Comparison of ENCODE assay signal across 8 mouse cellular contexts in the genomic region with DNA sequence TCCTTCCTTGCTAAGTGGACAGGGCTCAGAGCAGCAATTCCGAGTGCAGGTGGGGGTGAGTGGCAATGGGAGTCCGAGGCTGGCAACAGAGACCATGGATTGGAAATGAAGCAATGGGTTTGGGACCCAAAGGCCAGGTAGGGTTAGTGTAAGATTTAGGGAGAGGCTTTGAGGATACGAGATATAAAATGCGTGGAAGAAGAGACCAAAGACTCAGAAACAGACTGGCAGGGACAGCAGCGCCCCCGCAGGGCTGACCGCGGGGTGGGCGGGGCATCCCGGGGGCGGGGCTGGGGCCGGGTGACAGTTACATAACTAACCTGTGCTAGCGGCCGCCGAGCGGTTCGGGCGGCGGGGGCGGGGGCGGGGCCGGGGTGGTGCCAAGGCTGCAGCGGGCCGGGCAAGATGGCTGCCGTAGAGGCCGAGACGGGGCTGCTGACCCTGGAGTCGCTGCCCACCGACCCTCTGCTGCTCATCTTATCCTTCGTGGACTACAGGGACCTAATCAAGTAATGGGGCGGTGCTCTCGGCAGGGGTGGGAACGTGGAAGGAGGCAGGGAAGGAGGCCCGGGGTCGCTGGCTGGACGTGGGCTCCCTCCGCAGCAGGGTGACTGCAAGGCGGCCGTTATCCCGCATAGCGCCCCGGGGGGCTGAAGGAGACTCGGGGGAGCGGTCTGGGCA. TPM values are rescaled to one million over a fixed set of nuclear protein-coding genes. Genes with fewer than 3 reads are reported as not detected.
A peak's percentile ranks its signal among the peaks of the same experiment; 100 is the strongest.
DNase-seq lines count a peak whose midpoint lies in the region; ATAC-seq and TF ChIP-seq lines count a peak whose summit lies in the region.

Fbxo3 (plus strand) TSS at position 264 of the 681 bp plus-strand sequence.

- no peaks in the 10 kb centered on the region for H3K36me3 ChIP-seq in ES-Bruce4 (ENCODE audit: control insufficient read depth, insufficient read depth, low read length, poor library complexity, severe bottlenecking)
- peaks cover 5% of the 10 kb centered on the region; the same call in 1 of the 2 replicates for H3K36me3 ChIP-seq in forebrain, embryonic 15.5 days
- peaks cover 13% of the 10 kb centered on the region; the same call in 1 of the 2 replicates for H3K36me3 ChIP-seq in liver, postnatal 0 days (replicated peaks; ENCODE audit: insufficient read depth, low read length)
- peaks cover 9% of the 10 kb centered on the region; the same call in 1 of the 2 replicates for H3K36me3 ChIP-seq in neural tube, embryonic 13.5 days
- peaks cover 2% of the 10 kb centered on the region for H3K36me3 ChIP-seq in testis, adult 2 months (ENCODE audit: control insufficient read depth, insufficient read depth, low read length)

- no peaks in the 10 kb centered on the region for H3K4me1 ChIP-seq in ES-Bruce4 (ENCODE audit: control insufficient read depth, insufficient read depth, low read length)
- H3K4me1 ChIP-seq in forebrain, embryonic 15.5 days: peaks cover 21% of the 10 kb centered on the region
- peaks cover 19% of the 10 kb centered on the region for H3K4me1 ChIP-seq in liver, postnatal 0 days (ENCODE audit: insufficient read depth)
- peaks cover 29% of the 10 kb centered on the region for H3K4me1 ChIP-seq in neural tube, embryonic 13.5 days (replicated peaks)
- H3K4me1 ChIP-seq in testis, adult 2 months (ENCODE audit: control insufficient read depth, insufficient read depth, low read length): peaks cover 7% of the 10 kb centered on the region

- H3K4me3 ChIP-seq in ES-Bruce4 (ENCODE audit: low read depth, low read length): peak within 1 kb of the TSS; percentile 91
- peak within 1 kb of the TSS; percentile 79 for H3K4me3 ChIP-seq in forebrain, embryonic 15.5 days
- peak within 1 kb of the TSS; percentile 97 for H3K4me3 ChIP-seq in liver, postnatal 0 days (ENCODE audit: low read depth, low read length)
- H3K4me3 ChIP-seq in neural tube, embryonic 13.5 days: peak within 1 kb of the TSS; percentile 93
- peak within 1 kb of the TSS; percentile 99 for H3K4me3 ChIP-seq in testis, adult 2 months (ENCODE audit: control insufficient read depth, low read depth, low read length)

- no peak within 1 kb of the TSS for H3K27ac ChIP-seq in ES-Bruce4 (ENCODE audit: insufficient read depth, low read length)
- H3K27ac ChIP-seq in forebrain, embryonic 15.5 days (replicated peaks): 0 out of 2 replicates have a peak within 1 kb of the TSS, but pooled peaks have one; percentile 27
- H3K27ac ChIP-seq in liver, postnatal 0 days (ENCODE audit: low read depth): peak within 1 kb of the TSS; percentile 91
- H3K27ac ChIP-seq in neural tube, embryonic 13.5 days (replicated peaks): peak within 1 kb of the TSS; percentile 68
- peak within 1 kb of the TSS; percentile 97 for H3K27ac ChIP-seq in testis, adult 2 months (ENCODE audit: control insufficient read depth, insufficient read depth, low read depth, low read length)

- peak; percentile 95 for ATAC-seq in forebrain, embryonic 15.5 days (replicated peaks)
- peak; percentile 94 for ATAC-seq in liver, postnatal 0 days
- ATAC-seq in neural tube, embryonic 13.5 days (ENCODE audit: low read depth): peak; percentile 97

- peak within 1 kb of the TSS; percentile 89 for H3K4me2 ChIP-seq in forebrain, embryonic 15.5 days (replicated peaks)
- H3K4me2 ChIP-seq in liver, postnatal 0 days (ENCODE audit: low read depth, low read length): peak within 1 kb of the TSS; percentile 84
- peak within 1 kb of the TSS; percentile 65 for H3K4me2 ChIP-seq in neural tube, embryonic 13.5 days

- intact Hi-C loops in heart, postnatal 14 days (cut with DNase I): no loop called here

- no peaks in the 10 kb centered on the region for H3K27me3 ChIP-seq in ES-Bruce4 (ENCODE audit: control insufficient read depth, insufficient read depth, low read length, poor library complexity, severe bottlenecking)
- H3K27me3 ChIP-seq in forebrain, embryonic 15.5 days: no peaks in the 10 kb centered on the region
- no peaks in the 10 kb centered on the region for H3K27me3 ChIP-seq in liver, postnatal 0 days (ENCODE audit: insufficient read depth, low read length)
- no peaks in the 10 kb centered on the region for H3K27me3 ChIP-seq in neural tube, embryonic 13.5 days
- no peaks in the 10 kb centered on the region for H3K27me3 ChIP-seq in testis, adult 2 months (ENCODE audit: control insufficient read depth, insufficient read depth, low read length)

- 0% methylated on average over 44 of the region's 44 CpGs for WGBS in forebrain, embryonic 15.5 days
- WGBS in liver, postnatal 0 days (ENCODE audit: insufficient replicate concordance): 1% methylated on average over 40 of the region's 44 CpGs
- WGBS in neural tube, embryonic 13.5 days: under 1% methylated on average over 44 of the region's 44 CpGs

- TF ChIP-seq EP300 in ES-Bruce4 (IDR thresholded peaks at IDR 0.05; ENCODE audit: insufficient read depth, low read depth, low read length): no peak
- TF ChIP-seq EP300 in liver, postnatal 0 days (IDR thresholded peaks at IDR 0.05; ENCODE audit: low read depth): no peak

- H3K9me3 ChIP-seq in ES-Bruce4 (replicated peaks; ENCODE audit: control insufficient read depth, insufficient read depth, low read length, poor library complexity, severe bottlenecking): no peaks in the 10 kb centered on the region
- no peaks in the 10 kb centered on the region for H3K9me3 ChIP-seq in forebrain, embryonic 15.5 days
- no peaks in the 10 kb centered on the region for H3K9me3 ChIP-seq in liver, postnatal 0 days (ENCODE audit: low read length)
- H3K9me3 ChIP-seq in neural tube, embryonic 13.5 days: no peaks in the 10 kb centered on the region

- no peak for TF ChIP-seq CTCF in ES-Bruce4 (IDR thresholded peaks at IDR 0.05; ENCODE audit: low read depth, low read length)
- TF ChIP-seq CTCF in liver, postnatal 0 days (IDR thresholded peaks at IDR 0.05; ENCODE audit: low read depth): peak; percentile 59
- TF ChIP-seq CTCF in testis, adult 2 months (IDR thresholded peaks at IDR 0.05; ENCODE audit: control insufficient read depth, insufficient read depth, insufficient replicate concordance, low read depth, low read length): no peak

- TF ChIP-seq POLR2A in ES-Bruce4 (IDR thresholded peaks at IDR 0.05; ENCODE audit: insufficient read depth, low read length): peak; percentile 79
- no peak; the same call in 1 of the 2 replicates for TF ChIP-seq POLR2A in testis, adult 2 months (IDR thresholded peaks at IDR 0.05; ENCODE audit: control insufficient read depth, low read depth, low read length)

- peak; percentile 89 for DNase-seq in cerebellum, adult 11 months
- DNase-seq in heart, postnatal 14 days: peak; percentile 86 to 90
- peak; percentile 87 for DNase-seq in layer of hippocampus, adult 11-12 months (ENCODE audit: low spot score)
- peak; percentile 97 for DNase-seq in liver, postnatal 0 days

- H3K9ac ChIP-seq in ES-Bruce4 (ENCODE audit: low read depth, poor library complexity, severe bottlenecking): peak within 1 kb of the TSS; percentile 73
- H3K9ac ChIP-seq in forebrain, embryonic 15.5 days (replicated peaks): peak within 1 kb of the TSS; percentile 93
- H3K9ac ChIP-seq in liver, postnatal 0 days (replicated peaks): peak within 1 kb of the TSS; percentile 98
- peak within 1 kb of the TSS; percentile 95 for H3K9ac ChIP-seq in neural tube, embryonic 13.5 days

RNA-seq across cellular contexts. Expression of gene Fbxo3, which starts in this region (rescaled TPM):
- polyA plus RNA-seq in ES-Bruce4 (2011; ENCODE audit: insufficient read depth, insufficient read length, low read depth, missing spikeins): 36.5 and 41.1 TPM in 2 replicates
- polyA plus RNA-seq in forebrain, embryonic 15.5 days (2015; fragmentation: Nextera tagmentation; extraction: Ambion mirVana): 60.2 and 65.1 TPM in 2 replicates
- total RNA-seq in heart, postnatal 14 days (2021): 10 to 100 TPM; 54.1 to 55.5 TPM
- 41.6 and 41.9 TPM in 2 replicates for polyA plus RNA-seq in liver, postnatal 0 days (2015; fragmentation: Nextera tagmentation; extraction: Ambion mirVana)
- polyA plus RNA-seq in neural tube, embryonic 13.5 days (2015; fragmentation: Nextera tagmentation; extraction: Ambion mirVana): 61.0 and 67.1 TPM in 2 replicates
- 20.7 and 27.4 TPM in 2 replicates for polyA plus RNA-seq in testis, adult 2 months (2012; rRNA removed)
